Mouse (Mus musculus): ENCODE data around the gene Nsmf. TPM values are rescaled to one million over a fixed set of nuclear protein-coding genes. Genes with fewer than 3 reads are reported as not detected.

Gene Nsmf
- polyA plus RNA-seq (2012), result 19.1 and 31.9 TPM in 2 replicates

DNA sequence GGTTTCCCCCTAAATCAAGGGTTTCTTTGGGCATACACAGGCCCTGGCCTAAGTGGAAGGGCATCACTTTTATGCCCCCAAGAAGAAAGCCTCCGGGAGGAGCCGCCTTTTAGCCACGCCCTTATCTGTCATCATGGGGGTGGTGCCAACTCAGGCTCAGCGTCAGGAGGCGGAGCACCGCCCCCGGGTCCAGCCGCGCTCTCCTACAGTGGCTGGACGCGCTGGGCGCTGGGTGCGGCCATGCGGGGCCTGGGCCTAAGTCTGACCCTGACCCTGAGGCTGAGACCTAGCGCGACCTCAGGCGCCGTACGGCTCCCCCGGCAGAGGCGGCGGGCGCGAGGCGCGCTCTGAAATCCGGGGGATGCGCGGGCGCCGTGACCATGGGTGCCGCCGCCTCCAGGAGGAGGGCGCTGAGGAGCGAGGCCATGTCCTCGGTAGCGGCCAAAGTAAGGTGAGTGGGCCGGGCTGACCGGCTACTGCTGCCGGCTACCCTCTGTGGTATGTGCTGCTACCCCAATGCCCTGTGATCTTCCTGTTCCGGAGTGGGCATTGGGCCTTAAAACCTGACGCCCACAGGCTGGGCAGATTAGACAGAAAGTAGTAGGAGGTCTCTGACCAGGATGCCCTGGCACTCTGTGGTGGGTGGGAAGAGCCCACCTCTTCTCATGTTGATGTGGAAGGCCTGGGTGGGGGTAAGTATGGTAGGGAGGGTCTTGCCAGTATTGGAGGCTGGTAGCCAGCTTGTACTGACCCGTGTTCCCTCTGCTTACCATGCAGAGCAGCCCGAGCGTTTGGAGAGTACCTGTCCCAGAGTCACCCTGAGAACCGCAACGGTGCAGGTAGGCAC lies at the start of gene Nsmf:
Nsmf (plus strand) TSS at position 135 of the 847 bp plus-strand sequence.

DNA sequence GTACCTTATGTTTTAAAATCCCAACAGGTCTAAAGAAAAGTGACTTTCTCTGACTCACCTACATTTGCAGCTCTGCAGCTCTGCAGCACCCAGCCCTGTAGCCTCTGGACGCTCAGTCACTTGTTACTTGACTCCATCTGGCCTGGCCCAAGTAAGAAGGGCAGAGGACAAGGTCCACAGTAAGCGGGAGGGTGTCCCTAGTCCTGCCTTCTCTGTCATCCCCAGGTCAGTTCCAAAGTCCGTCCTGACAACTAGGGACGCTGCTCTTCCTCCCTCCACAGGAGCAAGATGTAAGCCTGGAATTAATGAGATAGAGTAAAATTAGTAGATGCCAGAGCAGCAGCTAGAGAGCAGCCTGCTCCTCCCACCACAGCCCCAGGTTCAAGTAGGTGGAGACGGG lies 25.9 kb downstream of the Nsmf start, which contains the start of gene Entpd8:
Entpd8 (plus strand) TSS at position 229 of the 400 bp plus-strand sequence.

DNA sequence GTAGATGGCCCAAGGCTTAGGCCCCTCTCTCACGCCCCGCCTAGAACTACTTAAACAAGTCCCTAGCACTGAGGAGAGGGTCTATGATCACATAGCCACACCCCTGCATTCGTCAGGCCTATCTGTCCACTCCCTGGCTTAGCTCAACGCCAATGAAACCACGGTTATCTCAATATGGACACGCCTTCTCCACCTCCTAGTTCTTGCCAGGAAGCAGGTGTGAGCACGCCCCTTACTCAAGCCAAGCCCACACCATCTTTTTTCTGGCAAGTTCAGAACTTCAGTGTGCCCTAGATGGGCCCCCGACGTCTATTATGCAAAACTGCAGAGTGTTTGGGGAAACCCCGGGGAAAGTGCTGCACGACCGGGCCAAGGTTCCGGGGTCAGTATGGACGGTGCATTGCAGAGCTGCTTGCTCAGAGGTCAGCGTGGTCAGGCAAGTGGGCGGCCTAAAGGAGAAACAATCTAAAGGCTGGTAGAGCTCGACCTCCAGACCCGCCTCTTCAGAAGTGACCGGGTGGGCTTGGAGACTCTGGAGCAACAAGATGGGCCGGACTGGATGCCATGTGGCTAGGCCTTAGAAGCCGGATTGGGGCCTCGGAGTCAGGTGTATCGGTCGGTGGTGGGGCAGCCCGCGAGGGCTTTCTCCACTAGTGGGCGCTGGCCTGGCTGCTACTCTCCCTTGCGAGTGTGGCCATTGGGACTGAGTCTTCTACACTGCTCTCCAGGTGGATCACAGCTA lies 41.1 kb downstream of the Nsmf start, which contains the start of gene Noxa1:
Noxa1 (minus strand) TSS at position 41 of the 742 bp plus-strand sequence.

Other genes with a start within 250 kb of the Nsmf start
- 81.3 and 86.0 TPM in 2 replicates for gene Ehmt1, start 134.7 kb upstream of the Nsmf start, polyA plus RNA-seq (2012)
- gene Arrdc1, start 119.1 kb upstream of the Nsmf start, polyA plus RNA-seq (2012), result 89.7 and 94.3 TPM in 2 replicates
- 11.1 and 13.2 TPM in 2 replicates for gene Zmynd19, start 104.6 kb upstream of the Nsmf start, polyA plus RNA-seq (2012)
- 20.1 and 24.2 TPM in 2 replicates for gene Dph7, start 92.0 kb upstream of the Nsmf start, polyA plus RNA-seq (2012)
- gene Mrpl41, start 79.3 kb upstream of the Nsmf start, polyA plus RNA-seq (2012), result 47.1 and 48.8 TPM in 2 replicates
- gene Pnpla7, start 78.3 kb upstream of the Nsmf start, polyA plus RNA-seq (2012), result 11.5 and 13.6 TPM in 2 replicates
- not detected in 2 replicates for gene Entpd8, start 25.9 kb downstream of the Nsmf start, polyA plus RNA-seq (2012)
- gene Noxa1, start 40.8 kb downstream of the Nsmf start, polyA plus RNA-seq (2012), result 0.03 and 0.15 TPM in 2 replicates
- 4.1 and 6.7 TPM in 2 replicates for gene Nrarp, start 126.4 kb downstream of the Nsmf start, polyA plus RNA-seq (2012)
- 8.8 and 14.5 TPM in 2 replicates for gene Tor4a, start 142.5 kb downstream of the Nsmf start, polyA plus RNA-seq (2012)
- 26.8 and 30.3 TPM in 2 replicates for gene Nelfb, start 157.1 kb downstream of the Nsmf start, polyA plus RNA-seq (2012)
- gene Stpg3, start 160.3 kb downstream of the Nsmf start, polyA plus RNA-seq (2012), result 0.09 and 0.26 TPM in 2 replicates
- gene Fam166a, start 164.4 kb downstream of the Nsmf start, polyA plus RNA-seq (2012), result 0.07 and 0.15 TPM in 2 replicates
- gene Tubb4b, start 170.3 kb downstream of the Nsmf start, polyA plus RNA-seq (2012), result 382 and 509 TPM in 2 replicates
- not detected in 2 replicates for gene Slc34a3, start 180.0 kb downstream of the Nsmf start, polyA plus RNA-seq (2012)
- gene Rnf224, start 182.4 kb downstream of the Nsmf start, polyA plus RNA-seq (2012), result 0.12 and 0.18 TPM in 2 replicates
- gene Rnf208, start 187.9 kb downstream of the Nsmf start, polyA plus RNA-seq (2012), result 8.5 and 13.7 TPM in 2 replicates
- 0.22 TPM in 1 of 2 replicates, not detected in the other for gene Cysrt1, start 188.1 kb downstream of the Nsmf start, polyA plus RNA-seq (2012)
- 2.8 TPM in 1 of 2 replicates, not detected in the other for gene AL732309.1, start 192.5 kb downstream of the Nsmf start, polyA plus RNA-seq (2012)
- 7.3 and 8.5 TPM in 2 replicates for gene Tmem203, start 201.1 kb downstream of the Nsmf start, polyA plus RNA-seq (2012)
- gene Tprn, start 208.3 kb downstream of the Nsmf start, polyA plus RNA-seq (2012), result 58.1 and 64.5 TPM in 2 replicates
- gene Ssna1, start 218.1 kb downstream of the Nsmf start, polyA plus RNA-seq (2012), result 223 and 227 TPM in 2 replicates
- gene Anapc2, start 218.1 kb downstream of the Nsmf start, polyA plus RNA-seq (2012), result 23.1 and 24.8 TPM in 2 replicates
- not detected in 2 replicates for gene Tmem210, start 233.8 kb downstream of the Nsmf start, polyA plus RNA-seq (2012)
- not detected in 2 replicates for gene Lrrc26, start 235.6 kb downstream of the Nsmf start, polyA plus RNA-seq (2012)

All from megakaryocyte-erythroid progenitor cell, adult 5 weeks (primary cell).